Mouse (Mus musculus): Measurements from ENCODE around the gene Fmnl2. TPM values are rescaled to one million over a fixed set of nuclear protein-coding genes. Genes with fewer than 3 reads are reported as not detected.

The Fmnl2 gene
- polyA plus RNA-seq, 1 experiment: 2.3 TPM

GRCm38 (mm10) chr2:52987035-52987434 lies 129.4 kb downstream of the Fmnl2 start:
- Histone ChIP-seq H3K4me1 (ENCODE audit: control insufficient read depth, insufficient read depth, insufficient read length) (no peaks in the 10 kb centered on the region; the same call in 1 of the 2 replicates), H3K27ac (ENCODE audit: insufficient read depth, low read length) (no peak overlapping the region), H3K27me3 (ENCODE audit: control insufficient read depth, insufficient read depth, low read length) (no peaks in the 10 kb centered on the region), H3K4me3 (ENCODE audit: extremely low read depth, insufficient read depth, insufficient read length) (no peak overlapping the region), H3K36me3 (ENCODE audit: control insufficient read depth, insufficient read depth, low read length) (no peaks in the 10 kb centered on the region)
- WGBS: 93% methylated on average over 6 of the region's 6 CpGs
- no peak for DNase-seq (ENCODE audit: low read depth in 1 of 2, low spot score in 2 of 2)
- TF ChIP-seq CTCF (IDR thresholded peaks at IDR 0.05; ENCODE audit: extremely low read depth, insufficient read depth, insufficient read length, insufficient replicate concordance) (no peak), POLR2A (IDR thresholded peaks at IDR 0.05; ENCODE audit: low read depth, low read length) (no peak)

DNA sequence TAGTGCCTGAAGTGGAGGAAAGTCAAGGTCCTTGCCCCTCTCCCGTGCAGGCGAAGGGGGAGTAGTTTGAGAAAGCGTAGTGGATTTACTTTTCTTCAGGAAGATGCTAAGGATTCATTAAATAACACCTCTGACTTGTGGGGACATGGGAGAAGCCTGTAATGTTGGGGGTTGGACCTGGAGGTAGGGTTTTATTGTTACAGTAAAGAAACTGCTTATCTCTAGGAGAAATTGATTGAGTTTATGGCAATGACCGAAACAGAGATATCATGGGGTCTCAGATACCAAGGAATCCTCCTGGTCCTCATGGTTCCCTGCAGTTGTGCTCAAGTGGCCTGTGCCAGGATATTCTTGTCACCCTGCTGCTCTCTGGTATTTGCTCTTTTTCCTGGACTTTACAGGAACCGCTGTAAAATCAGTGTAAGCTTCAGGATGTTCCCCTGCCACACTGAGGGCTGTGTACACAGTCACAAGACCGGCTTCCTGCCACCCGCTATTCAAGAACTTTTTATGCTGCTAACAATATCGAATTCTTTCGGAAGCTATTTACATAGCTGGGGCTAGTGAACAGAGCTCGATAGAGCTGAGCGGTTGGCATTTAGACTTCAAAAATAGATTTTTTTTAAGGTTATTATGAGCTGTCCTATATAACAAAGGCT lies 130.1 kb downstream of the Fmnl2 start:
- TF ChIP-seq POLR2A (IDR thresholded peaks at IDR 0.05; ENCODE audit: low read depth, low read length): no peak
- no peak for TF ChIP-seq CTCF (IDR thresholded peaks at IDR 0.05; ENCODE audit: extremely low read depth, insufficient read depth, insufficient read length, insufficient replicate concordance)
- H3K27me3 ChIP-seq (ENCODE audit: control insufficient read depth, insufficient read depth, low read length): no peaks in the 10 kb centered on the region
- WGBS: 55% methylated on average over 11 of the region's 11 CpGs
- H3K4me3 ChIP-seq (ENCODE audit: extremely low read depth, insufficient read depth, insufficient read length): no peak overlapping the region
- H3K4me1 ChIP-seq (ENCODE audit: control insufficient read depth, insufficient read depth, insufficient read length): no peaks in the 10 kb centered on the region; the same call in 1 of the 2 replicates
- no peak overlapping the region for H3K27ac ChIP-seq (ENCODE audit: insufficient read depth, low read length)
- no peaks in the 10 kb centered on the region for H3K36me3 ChIP-seq (ENCODE audit: control insufficient read depth, insufficient read depth, low read length)
- DNase-seq (ENCODE audit: low read depth in 1 of 2, low spot score in 2 of 2): no peak

DNA sequence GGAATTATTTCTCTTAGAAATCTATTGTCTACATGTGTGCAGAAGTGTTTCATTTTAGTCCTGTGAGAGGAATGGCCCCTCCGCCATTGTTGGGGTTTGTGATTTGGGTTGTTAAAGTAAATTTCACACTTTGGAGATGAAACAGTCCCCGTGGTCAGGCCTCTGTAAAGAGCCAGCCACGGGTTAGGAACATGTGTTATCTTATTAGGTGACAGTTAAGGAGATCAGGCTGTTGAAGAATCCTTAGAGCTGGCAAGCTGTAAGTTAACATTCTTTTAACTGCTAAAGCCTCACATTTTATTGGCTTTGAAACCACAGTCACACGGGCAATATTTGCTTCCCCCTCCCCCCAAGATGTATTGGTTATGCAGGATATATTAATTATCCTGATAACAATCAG lies 131.7 kb downstream of the Fmnl2 start:
- TF ChIP-seq POLR2A (IDR thresholded peaks at IDR 0.05; ENCODE audit: low read depth, low read length): no peak
- no peak for TF ChIP-seq CTCF (IDR thresholded peaks at IDR 0.05; ENCODE audit: extremely low read depth, insufficient read depth, insufficient read length, insufficient replicate concordance)
- Histone ChIP-seq H3K27me3 (ENCODE audit: control insufficient read depth, insufficient read depth, low read length) (no peaks in the 10 kb centered on the region), H3K4me3 (ENCODE audit: extremely low read depth, insufficient read depth, insufficient read length) (no peak overlapping the region), H3K27ac (ENCODE audit: insufficient read depth, low read length) (no peak overlapping the region), H3K4me1 (ENCODE audit: control insufficient read depth, insufficient read depth, insufficient read length) (no peaks in the 10 kb centered on the region; the same call in 1 of the 2 replicates), H3K36me3 (ENCODE audit: control insufficient read depth, insufficient read depth, low read length) (no peaks in the 10 kb centered on the region)
- 65% methylated on average over 4 of the region's 4 CpGs for WGBS
- DNase-seq (ENCODE audit: low read depth in 1 of 2, low spot score in 2 of 2): no peak

GRCm38 (mm10) chr2:52990874-52991687 lies 133.4 kb downstream of the Fmnl2 start:
- H3K4me3 ChIP-seq (ENCODE audit: extremely low read depth, insufficient read depth, insufficient read length): no peak overlapping the region
- no peaks in the 10 kb centered on the region for H3K27me3 ChIP-seq (ENCODE audit: control insufficient read depth, insufficient read depth, low read length)
- no peak overlapping the region for H3K27ac ChIP-seq (ENCODE audit: insufficient read depth, low read length)
- no peaks in the 10 kb centered on the region for H3K36me3 ChIP-seq (ENCODE audit: control insufficient read depth, insufficient read depth, low read length)
- TF ChIP-seq CTCF (IDR thresholded peaks at IDR 0.05; ENCODE audit: extremely low read depth, insufficient read depth, insufficient read length, insufficient replicate concordance) (no peak), POLR2A (IDR thresholded peaks at IDR 0.05; ENCODE audit: low read depth, low read length) (no peak)
- no peak for DNase-seq (ENCODE audit: low read depth in 1 of 2, low spot score in 2 of 2)
- no peaks in the 10 kb centered on the region for H3K4me1 ChIP-seq (ENCODE audit: control insufficient read depth, insufficient read depth, insufficient read length)
- WGBS: 92% methylated on average over 9 of the region's 9 CpGs

GRCm38 (mm10) chr2:52991688-52992194 lies 134.1 kb downstream of the Fmnl2 start:
- 71% methylated on average over 5 of the region's 5 CpGs for WGBS
- no peak for DNase-seq (ENCODE audit: low read depth in 1 of 2, low spot score in 2 of 2)
- no peak for TF ChIP-seq POLR2A (IDR thresholded peaks at IDR 0.05; ENCODE audit: low read depth, low read length)
- no peak for TF ChIP-seq CTCF (IDR thresholded peaks at IDR 0.05; ENCODE audit: extremely low read depth, insufficient read depth, insufficient read length, insufficient replicate concordance)
- H3K27me3 ChIP-seq (ENCODE audit: control insufficient read depth, insufficient read depth, low read length): no peaks in the 10 kb centered on the region
- no peaks in the 10 kb centered on the region for H3K36me3 ChIP-seq (ENCODE audit: control insufficient read depth, insufficient read depth, low read length)
- H3K4me1 ChIP-seq (ENCODE audit: control insufficient read depth, insufficient read depth, insufficient read length): no peaks in the 10 kb centered on the region
- H3K4me3 ChIP-seq (ENCODE audit: extremely low read depth, insufficient read depth, insufficient read length): no peak overlapping the region
- H3K27ac ChIP-seq (ENCODE audit: insufficient read depth, low read length): no peak overlapping the region

DNA sequence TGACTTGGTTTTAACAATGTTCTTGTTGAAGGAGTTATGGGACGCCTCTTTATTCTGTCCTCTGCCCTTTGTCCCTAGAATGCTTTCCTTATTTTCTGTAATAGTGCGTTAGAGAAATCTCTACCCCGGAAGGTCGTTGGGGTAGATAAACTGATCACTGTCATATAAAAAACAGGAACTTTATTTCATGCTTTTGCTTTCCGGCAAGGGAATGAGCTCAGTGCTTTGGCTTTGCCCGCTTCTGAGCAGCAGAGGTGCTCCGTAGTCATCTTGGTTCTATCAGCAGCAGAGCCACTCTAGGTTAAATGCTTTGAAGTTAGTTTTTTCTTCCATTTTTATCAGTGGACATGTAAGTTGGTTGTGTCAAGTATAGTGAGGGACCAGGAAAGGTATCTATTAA lies 135.6 kb downstream of the Fmnl2 start:
- no peaks in the 10 kb centered on the region for H3K4me1 ChIP-seq (ENCODE audit: control insufficient read depth, insufficient read depth, insufficient read length)
- TF ChIP-seq POLR2A (IDR thresholded peaks at IDR 0.05; ENCODE audit: low read depth, low read length): no peak
- TF ChIP-seq CTCF (IDR thresholded peaks at IDR 0.05; ENCODE audit: extremely low read depth, insufficient read depth, insufficient read length, insufficient replicate concordance): no peak
- no peak overlapping the region for H3K27ac ChIP-seq (ENCODE audit: insufficient read depth, low read length)
- WGBS: 53% methylated on average over 7 of the region's 7 CpGs
- H3K36me3 ChIP-seq (ENCODE audit: control insufficient read depth, insufficient read depth, low read length): no peaks in the 10 kb centered on the region
- no peaks in the 10 kb centered on the region for H3K27me3 ChIP-seq (ENCODE audit: control insufficient read depth, insufficient read depth, low read length)
- DNase-seq (ENCODE audit: low read depth in 1 of 2, low spot score in 2 of 2): no peak
- no peak overlapping the region for H3K4me3 ChIP-seq (ENCODE audit: extremely low read depth, insufficient read depth, insufficient read length)
